Mouse (Mus musculus) cerebellum, postnatal 25 days (tissue): ENCODE measurements at regions not wholly inside any gene's neighbourhood (a gene's known extent, or its start where the extent isn't known, plus 50 kb on each side); places are given as distances from the start of the nearest gene placed in this dataset.

Experiments used
- DNase-seq, 2 experiments: peaks; one replicate each; pipeline ENCODE4 v3.0.0; 2021; ENCODE audit warnings: mixed read lengths in 2 of 2

DNA sequence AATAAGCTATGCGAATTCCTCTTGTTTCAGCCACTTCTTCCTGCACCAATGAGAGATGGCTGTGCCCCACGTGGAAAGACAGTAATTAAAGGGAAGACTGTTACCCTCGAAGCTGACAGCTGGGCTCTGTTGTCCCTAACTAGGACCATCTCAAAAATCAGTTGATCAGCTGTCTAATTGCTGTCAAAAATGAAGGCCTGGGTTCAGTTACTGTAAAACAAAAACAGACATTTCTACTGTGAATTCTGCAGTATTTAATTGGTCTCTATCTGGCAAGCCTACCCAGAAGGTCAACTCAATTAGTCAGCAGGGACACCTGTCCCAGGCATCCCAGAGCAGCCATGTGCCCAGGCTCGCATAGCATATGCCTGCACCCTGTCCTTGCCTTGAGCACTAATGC lies 385.8 kb upstream of the Zdhhc25 start:
- no peak for DNase-seq

DNA sequence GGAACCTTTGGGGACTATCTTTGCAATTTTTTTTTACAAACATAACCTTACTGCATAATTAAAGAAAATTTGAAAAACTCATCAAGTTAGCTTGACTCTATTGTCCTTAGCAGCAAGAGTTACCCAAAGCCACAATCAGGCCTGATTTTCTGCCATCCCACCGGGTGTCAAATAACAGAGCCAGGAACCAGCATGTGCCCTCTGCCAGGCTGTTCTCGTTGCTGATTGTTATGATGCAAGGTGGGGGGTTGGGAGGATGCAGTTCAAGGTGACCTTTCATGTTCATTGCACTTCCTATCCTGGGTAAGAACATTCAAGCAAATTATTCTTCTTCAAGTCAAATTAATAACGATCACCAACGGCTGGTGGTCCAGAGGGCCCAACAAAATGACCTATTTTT lies 370.6 kb upstream of the Zdhhc25 start:
- DNase-seq, result peak in 1 of 2 experiments; percentile 26

DNA sequence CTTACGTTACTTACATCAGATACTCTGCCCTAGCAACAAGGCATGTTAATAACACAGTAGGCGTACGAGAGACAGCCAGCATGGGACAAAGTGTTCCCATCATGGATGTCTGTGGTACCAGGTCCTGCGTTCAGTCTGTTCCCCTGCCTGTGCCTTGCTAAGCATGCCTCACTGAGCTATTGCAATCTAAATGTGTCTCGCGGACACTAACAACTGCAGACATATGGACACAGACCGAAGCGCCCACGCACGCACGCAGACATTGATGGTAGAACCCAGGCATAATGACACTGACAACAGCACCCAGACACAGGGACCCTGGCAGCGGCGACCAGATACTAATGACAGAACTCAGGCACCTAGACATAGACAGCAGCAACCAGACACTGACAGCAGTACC lies 355.5 kb upstream of the Zdhhc25 start:
- no peak for DNase-seq

DNA sequence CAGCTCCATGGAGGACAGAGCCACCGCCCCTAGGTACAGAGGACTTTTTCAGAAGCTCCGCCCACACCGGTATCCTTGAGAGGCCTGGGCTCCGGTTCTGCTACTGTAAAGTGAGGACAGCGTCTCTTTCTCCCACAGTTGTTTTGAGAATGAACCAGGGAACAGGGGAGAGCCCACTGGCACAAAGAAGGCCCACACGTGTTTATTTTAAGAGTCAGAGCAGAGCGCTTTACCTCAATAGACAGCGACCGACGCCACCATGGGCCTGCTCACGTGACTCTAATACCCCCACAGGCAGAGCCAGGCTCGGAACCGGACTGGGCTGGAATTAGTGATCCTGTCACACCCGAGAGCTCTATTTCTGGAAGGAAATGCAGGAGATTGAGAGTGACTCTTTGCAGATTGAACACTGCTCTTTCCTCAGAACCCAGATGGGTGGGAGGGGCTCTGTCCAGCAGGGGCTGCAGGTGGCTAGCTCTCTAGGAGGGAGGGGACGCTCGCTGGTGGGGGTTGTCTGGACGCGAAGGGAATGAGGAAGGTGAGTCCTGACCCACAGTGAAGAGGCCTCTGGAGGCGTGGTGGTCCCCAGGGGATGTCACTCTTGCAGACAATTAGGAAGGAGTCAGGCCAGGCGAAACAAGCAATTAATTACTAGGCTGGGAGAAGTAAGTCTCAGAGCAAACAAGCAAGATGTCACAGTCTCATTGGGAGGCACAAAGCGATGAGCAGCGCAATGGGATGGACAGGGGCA lies 354.4 kb upstream of the Zdhhc25 start:
- DNase-seq, result no peak

DNA sequence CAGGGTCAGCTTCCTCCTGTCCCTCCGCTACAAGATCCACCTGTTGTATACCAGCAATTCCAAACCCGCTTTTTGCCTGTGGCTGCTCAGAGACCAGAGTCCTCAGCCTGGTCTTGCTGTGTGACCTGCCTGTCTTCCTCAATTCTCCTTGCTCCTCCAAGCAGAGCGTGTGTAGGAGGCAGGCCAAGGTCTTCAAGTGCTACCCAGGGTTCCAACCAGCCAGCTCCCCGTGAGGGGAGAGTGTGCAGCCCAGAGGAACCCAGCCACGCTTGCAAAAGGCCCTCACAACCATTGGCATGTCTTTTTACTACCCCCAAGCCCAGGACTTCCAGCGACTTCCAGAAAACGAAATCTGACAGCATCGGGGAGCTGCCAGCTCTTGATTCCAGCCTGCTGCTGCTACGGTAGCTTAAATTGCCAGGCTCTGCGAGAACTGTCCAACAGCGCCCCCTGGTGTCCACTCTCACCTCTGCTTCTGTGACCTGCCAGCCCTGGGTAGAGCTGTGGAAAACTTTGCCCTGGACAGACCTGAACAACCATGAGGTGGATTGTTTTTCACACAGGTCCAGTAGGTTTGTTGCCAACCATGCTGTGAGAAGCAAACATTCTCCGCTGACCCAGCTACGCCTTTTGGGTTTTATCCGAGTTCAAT lies 352.0 kb upstream of the Zdhhc25 start:
- peak; percentile 96 to 97 for DNase-seq

DNA sequence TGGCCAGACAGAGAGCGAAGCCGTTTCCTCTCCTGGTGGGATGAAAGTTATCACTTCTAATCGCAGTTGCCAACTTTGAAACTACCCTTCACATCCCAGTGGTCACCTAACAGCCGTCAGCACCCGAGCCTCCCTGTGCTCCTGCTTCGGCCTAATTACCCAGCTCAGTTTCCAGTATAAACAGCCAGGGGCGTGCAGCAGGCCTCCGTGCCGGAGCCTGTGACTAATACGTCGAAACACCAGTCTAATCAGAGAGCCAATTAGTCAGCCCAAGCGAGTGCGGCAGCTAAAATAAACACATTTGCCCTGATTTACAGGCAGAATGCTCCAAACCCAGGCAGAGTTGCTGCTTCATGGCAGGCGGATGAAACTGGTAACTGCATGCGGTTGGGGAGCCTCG lies 312.1 kb upstream of the Zdhhc25 start:
- no peak for DNase-seq

DNA sequence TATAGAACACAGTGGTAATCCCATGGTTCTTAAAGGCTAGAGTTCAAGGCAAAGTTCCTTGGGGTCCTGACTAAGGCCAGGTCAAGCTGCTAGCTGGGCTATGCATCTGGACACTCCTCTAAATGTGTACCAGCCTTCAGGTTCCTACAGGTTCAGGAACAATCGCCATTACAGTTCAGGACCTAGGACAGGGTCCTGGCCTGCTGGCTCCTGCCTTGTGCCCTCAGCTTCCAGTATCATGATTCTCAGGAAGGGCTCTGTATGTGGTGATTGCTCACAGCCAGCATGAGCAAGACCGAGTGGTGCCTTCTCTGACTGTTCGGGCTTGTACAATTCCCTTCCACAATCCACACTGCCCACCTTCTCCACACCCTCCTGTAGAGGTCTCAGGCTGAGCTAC lies 311.4 kb upstream of the Zdhhc25 start:
- DNase-seq, result no peak

DNA sequence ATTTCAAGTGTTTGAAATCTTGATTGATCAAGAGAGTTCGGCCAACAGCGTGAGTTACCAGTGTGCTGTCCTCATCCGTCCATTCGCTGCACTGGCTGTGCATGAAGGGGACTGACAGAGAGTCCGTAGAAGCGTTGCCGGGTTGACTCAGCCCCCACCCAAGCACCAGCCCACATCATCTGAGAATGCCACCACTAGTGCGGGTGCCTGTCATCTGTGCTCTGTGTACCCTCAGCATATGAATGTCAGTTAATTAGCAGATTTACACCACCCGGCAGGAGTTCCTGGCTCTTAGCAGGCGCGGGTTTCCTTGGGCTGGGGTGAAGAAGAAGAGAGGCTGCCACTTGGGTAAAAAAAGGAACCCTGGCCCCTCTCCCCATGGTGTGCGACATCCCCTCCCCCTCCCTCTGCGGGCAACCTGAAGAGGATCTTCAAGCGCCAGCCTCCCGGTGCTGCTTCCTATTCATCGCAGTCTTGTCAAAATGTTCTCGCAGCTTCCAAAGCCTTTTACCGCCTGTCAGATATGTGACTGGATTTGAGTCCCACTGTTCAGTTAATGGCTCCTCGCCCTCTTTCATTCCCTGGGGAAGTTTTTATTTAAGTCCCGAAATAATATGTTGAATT lies 309.2 kb upstream of the Zdhhc25 start:
- no peak for DNase-seq

DNA sequence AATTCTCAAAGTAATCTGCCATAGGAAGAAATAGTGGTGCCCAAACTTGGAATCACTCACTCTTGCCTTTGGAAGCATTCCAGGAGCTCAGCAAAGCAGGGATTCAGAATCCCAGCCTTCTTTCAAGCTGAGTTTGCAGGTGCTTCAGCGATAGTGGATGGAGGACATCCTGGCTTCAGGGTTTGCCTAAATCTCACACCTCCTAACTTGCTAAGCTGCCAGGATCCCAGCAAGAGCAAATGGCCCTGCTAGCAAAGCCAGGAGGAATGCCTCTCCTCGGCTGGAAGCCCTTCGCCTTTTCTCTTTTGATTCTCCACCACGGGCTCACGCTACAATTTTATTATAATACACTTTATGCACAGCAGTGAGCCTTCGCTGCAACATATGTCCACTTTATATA lies 301.0 kb upstream of the Zdhhc25 start:
- DNase-seq, result peak; percentile 65 to 77

DNA sequence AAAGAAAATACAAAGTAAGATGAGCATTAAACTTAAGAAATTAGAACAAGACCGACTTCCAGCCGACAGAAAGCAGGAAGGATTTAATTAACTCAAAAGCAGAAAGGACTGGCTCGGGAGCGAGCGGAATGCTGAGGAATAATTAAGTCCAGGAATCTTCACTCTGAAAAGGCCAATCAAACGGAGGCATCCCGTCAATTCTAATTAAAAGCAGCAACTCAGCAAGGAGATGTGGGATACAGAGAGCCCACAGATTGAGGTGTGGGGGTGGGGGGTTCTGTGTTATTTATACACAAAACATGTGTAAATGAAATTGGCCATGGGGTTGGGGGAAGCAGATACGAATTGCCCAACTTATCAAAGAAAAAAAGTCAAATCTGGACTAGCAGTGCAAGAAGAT lies 288.9 kb upstream of the Zdhhc25 start:
- no peak for DNase-seq

DNA sequence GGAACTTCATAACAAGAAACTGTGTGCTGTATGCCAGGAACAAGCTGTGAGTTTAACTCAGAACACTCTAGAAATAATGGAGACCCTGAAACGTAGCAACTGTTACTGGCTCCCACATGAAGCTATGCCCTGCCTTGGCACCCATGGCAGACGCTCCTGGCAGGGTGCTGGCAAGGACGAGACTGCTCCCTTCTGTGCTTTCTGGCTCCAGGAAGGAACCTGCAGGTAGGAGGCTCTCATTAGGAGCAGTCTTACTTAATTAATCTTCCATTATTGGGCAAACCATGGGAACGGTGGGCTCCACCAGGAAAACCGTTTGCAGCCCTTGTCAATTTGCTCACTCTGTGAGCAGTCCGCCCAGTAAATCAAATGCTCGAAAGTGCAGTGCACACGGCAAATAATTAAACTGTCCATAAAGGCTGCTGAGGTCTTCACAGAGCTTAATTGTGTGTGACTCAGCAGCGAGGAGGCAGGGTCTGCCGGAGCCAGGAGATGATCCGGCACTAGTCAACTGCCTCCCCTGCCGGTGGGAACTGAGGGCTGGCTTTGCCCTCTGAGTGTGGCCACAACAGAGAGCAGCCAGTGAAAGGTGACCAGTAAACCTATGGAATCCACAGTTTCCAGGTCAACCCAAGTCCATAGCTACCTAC lies 285.2 kb upstream of the Zdhhc25 start:
- DNase-seq, result peak; percentile 62 to 76

DNA sequence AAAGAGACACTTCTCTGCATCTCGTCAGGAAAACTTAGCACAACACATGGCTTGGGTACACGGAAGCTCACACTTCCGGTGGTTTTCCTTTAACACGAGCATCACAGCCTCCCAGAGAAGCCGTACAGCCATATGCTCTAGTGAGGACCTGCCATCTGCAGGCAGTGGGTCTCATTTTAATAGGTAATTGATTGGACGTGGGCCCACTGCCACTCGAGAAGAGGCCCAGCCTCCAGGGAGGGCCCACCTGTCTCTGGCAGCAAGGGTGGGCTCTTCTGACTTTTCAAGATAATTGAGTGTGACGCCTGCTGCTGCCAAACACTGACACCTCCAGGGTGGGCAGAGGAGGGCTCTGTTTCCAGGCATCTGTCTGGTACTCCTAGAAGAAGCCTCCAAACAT lies 282.1 kb upstream of the Zdhhc25 start:
- no peak for DNase-seq

DNA sequence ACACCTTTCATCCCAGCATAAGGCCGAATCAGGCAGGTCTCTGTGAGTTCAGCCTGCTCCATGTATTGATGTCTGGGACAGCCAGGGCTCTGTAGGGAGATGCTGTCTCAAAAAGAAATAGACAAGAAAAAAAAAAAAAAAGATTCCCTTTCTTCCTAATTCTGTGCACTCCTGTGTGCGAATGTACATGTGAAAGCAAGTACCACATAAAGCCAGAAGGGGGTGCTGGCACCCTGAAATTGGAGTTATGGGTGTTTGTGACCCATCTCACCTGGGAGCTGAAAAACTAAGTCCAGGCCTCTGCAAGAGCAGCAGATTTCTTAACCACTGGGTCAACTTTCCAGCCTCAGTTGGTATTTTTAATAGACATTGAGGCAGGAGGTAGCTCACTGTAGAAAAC lies 280.6 kb upstream of the Zdhhc25 start:
- peak in 1 of 2 experiments; percentile 19 for DNase-seq

DNA sequence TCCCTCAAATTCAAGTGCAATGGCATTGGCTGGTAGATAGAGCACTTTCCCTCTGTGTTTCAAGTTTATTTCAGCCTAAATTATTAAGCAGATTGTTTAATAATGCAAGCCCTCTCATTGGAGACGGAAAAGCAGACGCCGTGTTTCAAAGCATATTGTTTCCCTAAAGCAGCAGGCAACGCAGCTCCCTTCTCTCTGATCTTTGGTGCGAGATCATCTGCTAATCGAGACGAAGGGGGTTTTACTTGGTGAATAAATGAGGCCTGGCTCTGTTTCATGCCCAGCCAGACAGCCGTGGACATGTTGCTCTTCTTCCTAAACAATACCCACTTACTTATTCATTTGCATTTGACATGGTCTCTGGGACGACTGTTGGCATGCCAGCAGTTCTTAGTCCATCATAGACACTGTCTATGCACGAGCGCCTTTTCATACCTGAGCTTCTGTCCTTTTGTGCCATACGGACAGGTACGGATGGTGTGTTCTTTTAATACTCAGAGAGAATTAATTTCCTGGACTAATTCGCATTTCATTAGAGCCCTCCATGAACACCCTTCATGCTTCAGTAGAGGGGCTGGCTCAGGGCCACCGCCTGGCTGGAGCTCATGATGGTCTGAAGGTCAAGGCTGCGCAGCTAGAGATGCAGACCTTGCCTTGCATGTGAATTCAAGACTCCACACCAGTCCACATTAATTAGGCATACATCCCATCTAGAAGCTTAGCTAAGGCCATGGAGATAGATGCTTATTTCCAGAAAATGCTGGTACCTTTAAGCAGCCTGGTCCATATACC lies 276.3 kb upstream of the Zdhhc25 start:
- DNase-seq, result peak in 1 of 2 experiments; percentile 40

DNA sequence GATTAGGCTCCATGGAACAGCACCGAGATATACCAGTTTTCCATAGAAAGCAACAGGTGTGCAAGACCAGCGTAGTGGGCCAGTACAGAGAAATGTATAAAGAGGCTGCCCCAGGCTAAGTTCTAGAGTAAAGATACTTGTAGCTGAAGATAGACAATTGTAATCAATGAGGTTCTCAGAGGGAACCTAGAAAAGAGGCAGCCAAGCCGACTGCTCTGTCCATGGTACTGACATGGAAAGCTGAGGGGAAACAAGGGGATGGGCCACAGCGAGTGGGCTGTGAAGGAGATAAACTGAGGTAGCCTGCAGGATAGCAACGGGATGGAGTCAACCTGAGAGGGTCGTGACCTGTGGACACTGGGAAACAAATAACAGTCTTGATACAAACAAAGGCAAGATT lies 275.0 kb upstream of the Zdhhc25 start:
- no peak for DNase-seq

DNA sequence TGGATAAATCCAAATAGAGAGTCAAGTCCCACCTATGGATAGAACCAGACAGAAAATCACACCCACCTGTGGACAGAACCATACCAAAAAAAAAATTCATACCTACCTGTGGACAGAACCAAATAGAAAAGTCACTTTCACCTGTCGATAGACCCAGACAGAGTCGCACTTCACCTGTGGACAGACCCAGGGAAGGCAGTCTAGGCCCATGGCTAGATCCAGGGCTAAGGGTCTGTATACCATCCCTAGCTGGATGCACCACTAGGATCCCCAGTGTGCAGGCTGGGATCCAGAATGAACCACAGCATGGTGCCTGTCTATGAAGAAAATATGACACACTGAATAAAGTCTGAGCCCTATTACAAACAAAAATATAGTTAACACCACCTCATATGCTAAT lies 246.9 kb upstream of the Zdhhc25 start:
- no peak for DNase-seq

DNA sequence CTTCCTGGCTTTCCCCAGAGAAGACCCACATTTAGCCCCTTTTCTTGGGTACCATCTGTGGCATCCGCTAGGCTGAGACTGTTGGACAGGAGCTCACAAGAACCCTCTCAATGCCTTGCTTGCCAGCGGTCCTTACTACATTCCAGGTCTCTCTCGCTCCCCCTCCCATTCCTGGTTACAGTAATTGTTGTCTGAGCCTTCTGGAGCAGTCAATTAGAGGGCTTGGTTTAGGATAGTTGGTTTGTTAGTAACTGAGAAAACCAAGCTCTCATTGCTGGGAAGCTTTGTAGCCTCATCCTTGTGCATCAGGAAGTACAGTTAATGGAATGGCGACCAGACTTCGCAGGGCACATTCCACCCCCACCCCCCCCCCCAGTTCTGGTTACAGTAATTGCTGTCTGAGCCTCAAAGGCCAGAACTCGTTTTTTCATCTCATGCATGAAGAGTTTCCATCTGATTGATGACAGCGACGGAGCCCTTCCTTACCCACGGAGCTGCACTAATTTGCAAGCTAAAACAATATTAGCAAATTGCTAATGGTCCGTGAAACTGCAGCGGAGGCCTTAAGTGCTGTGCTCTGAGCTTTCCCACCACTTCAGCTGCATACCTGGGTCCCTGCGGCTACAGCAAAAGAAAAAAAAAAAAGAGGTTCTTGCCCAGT lies 239.6 kb upstream of the Zdhhc25 start:
- DNase-seq, result no peak

DNA sequence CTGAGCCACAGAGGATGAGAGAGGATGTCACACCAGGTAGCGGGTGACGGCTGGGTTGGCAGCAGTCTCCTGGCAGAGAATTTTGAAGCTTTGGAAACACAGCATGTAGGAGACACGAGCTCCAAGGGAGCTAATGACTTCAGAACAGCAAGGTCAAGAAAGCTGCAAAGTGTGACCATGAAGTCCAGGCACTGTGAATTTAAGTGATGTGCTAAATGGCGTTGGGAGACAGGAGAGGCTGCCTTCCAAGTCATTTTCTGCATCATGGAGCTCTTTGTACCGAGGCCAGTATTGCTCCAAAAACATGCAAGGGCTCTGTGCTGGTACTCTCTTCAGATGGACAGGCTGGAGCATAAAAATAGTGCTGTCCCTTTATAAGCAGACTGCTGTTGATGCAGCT lies 238.8 kb upstream of the Zdhhc25 start:
- DNase-seq, result peak in 1 of 2 experiments; percentile 43

DNA sequence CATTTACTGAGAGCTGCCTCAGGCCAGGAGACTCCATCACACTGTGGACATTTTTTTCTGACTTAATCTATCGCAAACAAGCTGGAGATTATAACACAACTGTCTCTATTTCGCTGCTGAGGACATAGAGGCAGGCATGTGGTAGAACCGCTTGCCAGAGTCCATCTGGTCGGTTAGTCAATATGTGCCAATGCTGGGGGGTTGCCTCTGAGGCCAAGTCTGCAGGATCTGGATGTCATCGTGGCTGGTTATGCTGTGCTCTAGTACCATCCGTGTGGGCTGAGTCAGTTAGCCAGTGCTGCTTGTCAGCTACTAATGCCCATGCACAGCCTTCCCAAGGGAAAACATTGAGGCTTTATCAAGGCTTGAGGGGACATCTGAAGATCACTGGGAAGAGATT lies 237.1 kb upstream of the Zdhhc25 start:
- DNase-seq, result peak; percentile 49 to 58

DNA sequence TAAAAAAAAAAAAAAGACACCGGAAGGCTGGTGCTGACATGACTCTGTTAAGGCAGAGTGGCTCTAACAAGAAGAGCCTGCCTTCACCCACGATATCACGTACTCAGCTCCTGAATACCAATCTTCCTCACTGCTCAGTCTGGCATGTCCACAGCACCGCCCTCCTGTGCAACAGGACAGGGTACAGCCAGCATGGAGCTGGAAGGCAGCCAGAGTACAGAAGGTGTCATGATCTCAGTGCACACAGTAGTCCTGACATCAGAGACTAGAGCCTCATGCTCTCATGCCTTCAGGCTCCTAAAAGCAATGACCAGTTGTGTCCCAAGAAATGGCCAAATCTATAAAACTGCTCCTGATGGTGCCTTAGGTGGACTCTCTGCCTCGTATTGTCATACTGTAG lies 229.7 kb upstream of the Zdhhc25 start:
- DNase-seq, result peak; percentile 22 to 61

DNA sequence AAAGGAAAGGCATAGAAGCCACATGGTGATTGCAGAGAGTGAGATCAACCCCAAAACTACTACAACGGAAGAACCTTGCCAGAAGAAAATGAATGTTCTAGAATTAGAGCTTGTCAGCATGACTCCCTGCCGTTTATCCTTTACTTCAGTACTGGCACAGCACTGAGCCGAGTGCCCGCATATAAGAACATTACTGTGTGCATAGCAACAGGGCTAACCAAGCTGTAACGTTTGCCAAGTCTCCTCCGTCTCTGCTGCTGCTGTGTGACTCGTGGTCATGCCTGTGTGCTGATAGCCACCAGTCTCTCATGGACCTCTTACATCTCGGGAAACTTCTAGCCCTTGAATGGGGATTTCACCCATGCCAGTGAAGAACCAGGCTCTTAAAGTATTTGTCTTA lies 228.1 kb upstream of the Zdhhc25 start:
- no peak for DNase-seq

DNA sequence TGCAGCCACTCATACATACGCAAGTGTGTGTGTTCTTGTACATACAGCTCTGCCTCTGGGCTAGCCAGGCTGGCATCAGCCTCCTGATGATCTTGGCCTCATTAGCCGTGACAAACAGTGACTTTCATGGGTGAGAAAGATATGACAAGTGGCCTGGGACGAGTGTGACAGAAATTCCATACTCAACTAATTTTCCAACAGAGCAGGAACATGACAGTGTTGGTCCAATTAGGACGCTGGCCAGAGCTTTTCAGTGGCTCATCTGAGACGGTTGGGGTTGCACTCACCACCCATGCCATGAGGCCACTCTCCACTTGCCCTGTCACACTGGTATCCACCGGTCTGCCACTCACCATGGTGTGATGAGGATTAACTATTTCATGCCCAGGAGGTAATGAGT lies 226.2 kb upstream of the Zdhhc25 start:
- no peak for DNase-seq
